Comparison of ENCODE assay signal across 20 mouse cellular contexts in the genomic region with DNA sequence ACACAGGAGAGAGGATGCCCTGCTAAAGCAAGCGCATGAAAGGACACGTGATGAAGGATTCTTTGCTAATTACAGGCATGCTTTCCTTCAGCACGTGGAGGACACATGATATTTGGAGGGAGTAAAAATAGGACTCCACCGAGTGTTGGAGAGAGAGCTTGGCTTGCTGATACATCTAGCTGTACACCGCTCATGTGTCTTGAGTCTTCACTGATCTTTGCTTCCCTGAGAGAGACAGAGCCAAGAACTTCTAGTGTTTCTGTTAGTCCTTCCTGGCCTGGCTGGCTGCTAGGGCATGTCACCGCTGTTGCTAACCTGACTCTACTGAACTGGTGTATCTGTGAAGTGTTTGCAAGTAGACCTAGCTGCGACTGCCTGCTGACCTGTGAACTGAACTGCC. TPM values are rescaled to one million over a fixed set of nuclear protein-coding genes. Genes with fewer than 3 reads are reported as not detected.
DNase-seq lines count a peak whose midpoint lies in the region; TF ChIP-seq lines count a peak whose summit lies in the region.
"Had no signal": no experiment of that assay in that cellular context is flagged by ENCODE, and none has a peak within 500 bp of the region (broad histone marks: within the 10 kb centered on the region; RNA-seq: fewer than 3 reads in every experiment).

No protein-coding gene starts in this region.

- DNase-seq in gastrocnemius, adult 2 months = peak; percentile 75
- no peak for DNase-seq in gastrocnemius, postnatal 10 days
- DNase-seq in heart, adult 8-10 months (ENCODE audit: low spot score) = peak; percentile 51
- no peak for DNase-seq in heart, adult 11 months
- DNase-seq in heart, postnatal 10 days = peak; percentile 46 to 56
- no peak for DNase-seq in heart, postnatal 4 days
- DNase-seq in adrenal gland, adult (ENCODE audit: inconsistent age in 2 of 2, low spot score in 1 of 2) = no peak
- DNase-seq: adrenal gland, postnatal 14 days; cerebellum, adult 11-12 months; cerebellum, adult 9-10 months; cerebellum, postnatal 25 days; kidney, adult 18-20 months had no signal

- TF ChIP-seq CTCF in gastrocnemius, adult 2 months (IDR thresholded peaks at IDR 0.05) = no peak

- H3K4me3 ChIP-seq in gastrocnemius, adult 2 months = no peak overlapping the region
- H3K4me3 ChIP-seq: embryonic facial prominence, embryonic 12.5 days; forebrain, embryonic 12.5 days; heart, embryonic 13.5 days; hindbrain, embryonic 13.5 days; intestine, embryonic 15.5 days had no signal

- intact Hi-C loops in gastrocnemius, adult 2 months (cut with DNase I) = loop anchor here (1.0 kb wide), 1 partner anchor 32 kb away; the partner anchor contains the start of genes B3galt6 and Sdf4
- intact Hi-C loops in heart, postnatal 10 days (cut with DNase I) = no loop called here

- peak overlapping the region; percentile 87 for H3K27ac ChIP-seq in gastrocnemius, adult 2 months
- H3K27ac ChIP-seq: embryonic facial prominence, embryonic 12.5 days; forebrain, embryonic 12.5 days; heart, embryonic 13.5 days; hindbrain, embryonic 13.5 days; hindbrain, postnatal 0 days; intestine, embryonic 15.5 days had no signal

RNA-seq across cellular contexts. Expression of gene Tnfrsf18, which starts 1.8 kb away (rescaled TPM):
- total RNA-seq in gastrocnemius, adult 2 months (2021) = not detected
- total RNA-seq in gastrocnemius, postnatal 10 days (2021) = under 1 TPM in 1 of 2 experiments, not detected in 1; 0.36 TPM
- under 1 TPM in 2 of 4 experiments, not detected in 2; 0.25 to 0.75 TPM for total RNA-seq in heart, adult 8-10 months (2022)
- under 1 TPM in 1 of 2 experiments, not detected in 1; 0.29 TPM for total RNA-seq in heart, postnatal 10 days (2021)
- under 1 TPM in 1 of 2 experiments, not detected in 1; 0.29 TPM for total RNA-seq in heart, postnatal 4 days (2021)
- total RNA-seq: adrenal gland, adult 18-20 months; adrenal gland, postnatal 14 days had no signal

RNA-seq across cellular contexts. Expression of gene Tnfrsf4, which starts 10.5 kb away (rescaled TPM):
- total RNA-seq in gastrocnemius, adult 2 months (2021) = 1 to 10 TPM in 1 of 2 experiments, under 1 TPM in 1; 0.75 to 2.1 TPM
- under 1 TPM; 0.31 to 0.93 TPM for total RNA-seq in gastrocnemius, postnatal 10 days (2021)
- not detected for total RNA-seq in heart, adult 8-10 months (2022)
- under 1 TPM; 0.62 to 0.93 TPM for total RNA-seq in heart, postnatal 10 days (2021)
- total RNA-seq in heart, postnatal 4 days (2021) = under 1 TPM; 0.34 to 0.62 TPM

RNA-seq across cellular contexts. Expression of gene Sdf4, which starts 31.5 kb away (rescaled TPM):
- 10 to 100 TPM; 75.7 to 81.5 TPM for total RNA-seq in gastrocnemius, adult 2 months (2021)
- total RNA-seq in gastrocnemius, postnatal 10 days (2021) = 10 to 100 TPM; 87.9 to 96.0 TPM
- 100 to 1,000 TPM in 1 of 4 experiments, 10 to 100 TPM in 3; 72.8 to 103 (median 87.1) TPM for total RNA-seq in heart, adult 8-10 months (2022)
- total RNA-seq in heart, postnatal 10 days (2021) = 100 to 1,000 TPM; 105 to 108 TPM
- 100 to 1,000 TPM; 107 to 109 TPM for total RNA-seq in heart, postnatal 4 days (2021)

RNA-seq across cellular contexts. Expression of gene B3galt6, which starts 31.7 kb away (rescaled TPM):
- 1 to 10 TPM in 1 of 2 experiments, under 1 TPM in 1; 0.92 to 2.0 TPM for total RNA-seq in gastrocnemius, adult 2 months (2021)
- total RNA-seq in gastrocnemius, postnatal 10 days (2021) = 1 to 10 TPM; 3.1 to 3.8 TPM
- 1 to 10 TPM; 2.6 to 3.2 (median 2.8) TPM for total RNA-seq in heart, adult 8-10 months (2022)
- 1 to 10 TPM; 3.4 to 3.7 TPM for total RNA-seq in heart, postnatal 10 days (2021)
- total RNA-seq in heart, postnatal 4 days (2021) = 1 to 10 TPM; 4.1 to 4.5 TPM

RNA-seq across cellular contexts. Expression of gene Ttll10, which starts 35.0 kb away (rescaled TPM):
- total RNA-seq in gastrocnemius, adult 2 months (2021) = not detected
- total RNA-seq in gastrocnemius, postnatal 10 days (2021) = not detected
- total RNA-seq in heart, adult 8-10 months (2022) = under 1 TPM in 1 of 4 experiments, not detected in 3; 0.28 TPM
- total RNA-seq in heart, postnatal 10 days (2021) = not detected
- total RNA-seq in heart, postnatal 4 days (2021) = under 1 TPM; 0.16 to 0.55 TPM
- total RNA-seq: MEL had no signal

Comparison
In these comparisons a context has a peak if more than half of its experiments do, and no peak if none do; other contexts are left out.
1. DNase-seq: peak in gastrocnemius, adult 2 months (single experiment), heart, adult 8-10 months (single experiment) and heart, postnatal 10 days (2 of 2); none in gastrocnemius, postnatal 10 days (single experiment), heart, adult 11 months (single experiment), heart, postnatal 4 days (single experiment) and adrenal gland, adult (0 of 2).